Mouse (Mus musculus) midbrain, postnatal 0 days (tissue): ENCODE data around the gene Epo. TPM values are rescaled to one million over a fixed set of nuclear protein-coding genes. Genes with fewer than 3 reads are reported as not detected.
A peak's percentile ranks its signal among the peaks of the same experiment; 100 is the strongest.

ENCODE experiments used
- ATAC-seq: fragments of 200-750 bp; cut with Nextera tagmentation; 2 replicates; pipeline ENCODE4 v1.8.0; 2017; ENCODE audit warnings: moderate number of reproducible peaks, mild to moderate bottlenecking, moderate TSS enrichment, moderate library complexity; ENCODE audit not compliant: low FRiP score
- DNase-seq: peaks from one replicate; pipeline ENCODE4 v3.0.0-alpha.2; 2015; ENCODE audit warnings: low spot score
- H3K27ac ChIP-seq: fragments of 300-500 bp; sonication (generic); 2 replicates; pipeline ENCODE4 v1.5.1; 2014; ENCODE audit warnings: low read depth, mild to moderate bottlenecking, low read length, mixed read lengths
- H3K27me3 ChIP-seq: fragments of 300-500 bp; sonication (generic); 2 replicates; pipeline ENCODE4 v1.6.1; 2014; ENCODE audit warnings: low read length, control low read depth, mixed read lengths; ENCODE audit not compliant: insufficient read depth
- H3K36me3 ChIP-seq: fragments of 300-500 bp; sonication (generic); 2 replicates; pipeline ENCODE4 v1.6.1; 2014; ENCODE audit warnings: low read length, control low read depth, mixed read lengths; ENCODE audit not compliant: insufficient read depth
- H3K4me1 ChIP-seq: fragments of 300-500 bp; sonication (generic); 2 replicates; pipeline ENCODE4 v1.6.1; 2014; ENCODE audit warnings: mild to moderate bottlenecking, control low read depth, antibody characterized with exemption, low read length, mixed read lengths; ENCODE audit not compliant: insufficient read depth
- H3K4me2 ChIP-seq: fragments of 300-500 bp; sonication (generic); 2 replicates; pipeline ENCODE4 v1.6.1; 2014; ENCODE audit warnings: low read depth, mild to moderate bottlenecking, low read length, mixed read lengths; ENCODE audit not compliant: poor library complexity, severe bottlenecking
- H3K4me3 ChIP-seq: fragments of 300-500 bp; sonication (generic); 2 replicates; pipeline ENCODE4 v1.5.1; 2014; ENCODE audit warnings: low read depth, mild to moderate bottlenecking, low read length, moderate library complexity
- H3K9ac ChIP-seq: fragments of 300-500 bp; sonication (generic); replicated peaks from 2 replicates; pipeline ENCODE4 v1.6.1; 2014; ENCODE audit warnings: mild to moderate bottlenecking, low read length, moderate library complexity, mixed read lengths; ENCODE audit not compliant: poor library complexity, severe bottlenecking
- H3K9me3 ChIP-seq: fragments of 300-500 bp; sonication (generic); 2 replicates; pipeline ENCODE4 v1.6.1; 2016; ENCODE audit warnings: low read length, control low read depth
- CTCF ChIP-seq: IDR thresholded peaks from 2 replicates; pipeline ENCODE4 v1.5.1; 2016; ENCODE audit warnings: antibody characterized with exemption, mild to moderate bottlenecking
- WGBS: fragments of 180-500 bp; shearing (Covaris S2); extraction: QIAGEN DNeasy Blood & Tissue Kit; methylation state at CpG from one replicate; pipeline ENCODE4 v1.1.7; 2014; 5-methylcytosine and 5-hydroxymethylcytosine counted together
- polyA plus RNA-seq: library from polyadenylated mRNA; unstranded; fragments of >200 nt; fragmentation: Nextera tagmentation; extraction: Ambion mirVana; gene quantifications from 2 replicates; pipeline ENCODE4 v1.2.1, GENCODE M21; 2015
- total RNA-seq: library from RNA; depleted of rRNA; stranded (reverse); fragments of >200 nt; gene quantifications from 2 replicates; pipeline ENCODE4 v1.2.3, GENCODE M21; 2014

The Epo gene
- total and polyA plus RNA-seq, 2 experiments from 2014 or later, result not detected

GRCm38 (mm10) chr5:137537461-137537860 lies 4.4 kb upstream of the Epo start:
- H3K4me3 ChIP-seq, result no peak overlapping the region
- no peak for TF ChIP-seq CTCF
- H3K27me3 ChIP-seq, result no peaks in the 10 kb centered on the region
- H3K27ac ChIP-seq, result no peak overlapping the region
- WGBS, result 56% methylated on average over 4 of the region's 4 CpGs
- no peaks in the 10 kb centered on the region for H3K9me3 ChIP-seq
- no peaks in the 10 kb centered on the region for H3K36me3 ChIP-seq
- no peak for ATAC-seq
- no peak for DNase-seq
- no peaks in the 10 kb centered on the region for H3K4me1 ChIP-seq
- H3K4me2 ChIP-seq, result no peak overlapping the region
- H3K9ac ChIP-seq, result no peak overlapping the region

- H3K4me1 ChIP-seq, result no peaks in the 10 kb centered on the region
- no peak for TF ChIP-seq CTCF
- ATAC-seq (no peak), DNase-seq (no peak)
- H3K36me3 ChIP-seq, result no peaks in the 10 kb centered on the region
- H3K27me3 ChIP-seq, result no peaks in the 10 kb centered on the region
- H3K9ac ChIP-seq, result no peak overlapping the region
- 79% methylated on average over 9 of the region's 9 CpGs for WGBS
- H3K4me2 ChIP-seq, result no peak overlapping the region
- no peak overlapping the region for H3K27ac ChIP-seq
- H3K9me3 ChIP-seq, result no peaks in the 10 kb centered on the region
- no peak overlapping the region for H3K4me3 ChIP-seq
These were observed 2.3 kb upstream of the Epo start for GRCm38 (mm10) chr5:137535318-137535717.

GRCm38 (mm10) chr5:137534762-137535161 lies 1.7 kb upstream of the Epo start:
- no peak for TF ChIP-seq CTCF
- Histone ChIP-seq H3K9me3 (no peaks in the 10 kb centered on the region), H3K27me3 (no peaks in the 10 kb centered on the region), H3K4me1 (no peaks in the 10 kb centered on the region), H3K4me2 (no peak overlapping the region), H3K9ac (no peak overlapping the region), H3K36me3 (0 out of 2 replicates have a peak, but pooled peaks cover under 1% of the 10 kb centered on the region), H3K4me3 (no peak overlapping the region), H3K27ac (no peak overlapping the region)
- no peak for DNase-seq
- WGBS, result 95% methylated on average over 3 of the region's 3 CpGs
- no peak for ATAC-seq

GRCm38 (mm10) chr5:137532808-137533116 lies 280 bp downstream of the Epo start:
- ATAC-seq, result no peak

GRCm38 (mm10) chr5:137532131-137532807 lies 773 bp downstream of the Epo start:
- WGBS, result 1% methylated on average over 19 of the region's 19 CpGs
- ATAC-seq, result no peak
- peak overlapping the region; percentile 98 for H3K27ac ChIP-seq
- H3K9ac ChIP-seq, result peak overlapping the region; percentile 95
- peak overlapping the region; percentile 91 for H3K4me2 ChIP-seq
- H3K4me3 ChIP-seq, result peak overlapping the region; percentile 83
- peaks cover 25% of the 10 kb centered on the region for H3K36me3 ChIP-seq
- no peaks in the 10 kb centered on the region for H3K27me3 ChIP-seq
- DNase-seq, result no peak
- TF ChIP-seq CTCF, result no peak
- no peaks in the 10 kb centered on the region; the same call in 1 of the 2 replicates for H3K4me1 ChIP-seq
- no peaks in the 10 kb centered on the region for H3K9me3 ChIP-seq

More at GRCm38 (mm10) chr5:137532808-137533116, 280 bp downstream of the Epo start:
- H3K4me2 ChIP-seq, result peak overlapping the region; percentile 91
- H3K27ac ChIP-seq, result peak overlapping the region; percentile 98
- no peaks in the 10 kb centered on the region; the same call in 1 of the 2 replicates for H3K4me1 ChIP-seq
- peak overlapping the region; percentile 83 for H3K4me3 ChIP-seq
- no peaks in the 10 kb centered on the region for H3K27me3 ChIP-seq
- H3K36me3 ChIP-seq, result peaks cover 20% of the 10 kb centered on the region
- H3K9me3 ChIP-seq, result no peaks in the 10 kb centered on the region
- TF ChIP-seq CTCF, result no peak
- no peak for DNase-seq
- WGBS, result 0% methylated on average over 5 of the region's 12 CpGs
- peak overlapping the region; percentile 95 for H3K9ac ChIP-seq

- TF ChIP-seq CTCF, result no peak
- peak; percentile 52 for DNase-seq
These were observed 1.5 kb downstream of the Epo start for GRCm38 (mm10) chr5:137531414-137532130.

More at GRCm38 (mm10) chr5:137531414-137532130, 1.5 kb downstream of the Epo start:
- Histone ChIP-seq H3K4me3 (peak overlapping the region; percentile 83), H3K36me3 (peaks cover 32% of the 10 kb centered on the region), H3K4me2 (peak overlapping the region; percentile 91), H3K9ac (peak overlapping the region; percentile 95), H3K27ac (peak overlapping the region; percentile 98), H3K4me1 (no peaks in the 10 kb centered on the region; the same call in 1 of the 2 replicates), H3K9me3 (no peaks in the 10 kb centered on the region), H3K27me3 (no peaks in the 10 kb centered on the region)
- ATAC-seq, result peak; percentile 1; the same call in 1 of the 2 replicates
- WGBS, result under 1% methylated on average over 50 of the region's 51 CpGs
